Mouse (Mus musculus) embryonic facial prominence, embryonic 15.5 days (tissue): ENCODE data around the gene Pla2g2e. TPM values are rescaled to one million over a fixed set of nuclear protein-coding genes. Genes with fewer than 3 reads are reported as not detected.
"Not testable (repeated sequence)": the region's sequence is repeated elsewhere in the genome, so short reads cannot be mapped to it uniquely, and the experiment has no call there.

Experiments used
- ATAC-seq: fragments of 200-750 bp; cut with Nextera tagmentation; 2 replicates; pipeline ENCODE4 v1.8.0; 2017; ENCODE audit warnings: low read depth, moderate TSS enrichment; ENCODE audit not compliant: insufficient number of reproducible peaks, low FRiP score, low TSS enrichment
- H3K27ac ChIP-seq: fragments of 300-500 bp; sonication (generic); replicated peaks from 2 replicates; pipeline ENCODE4 v1.5.1; 2015; ENCODE audit warnings: mild to moderate bottlenecking, inconsistent platforms
- H3K27me3 ChIP-seq: fragments of 300-500 bp; sonication (generic); 2 replicates; pipeline ENCODE4 v1.6.1; 2015; ENCODE audit warnings: inconsistent platforms
- H3K36me3 ChIP-seq: fragments of 300-500 bp; sonication (generic); 2 replicates; pipeline ENCODE4 v1.6.1; 2015; ENCODE audit warnings: mild to moderate bottlenecking, inconsistent platforms
- H3K4me1 ChIP-seq: fragments of 300-500 bp; sonication (generic); 2 replicates; pipeline ENCODE4 v1.6.1; 2015; ENCODE audit warnings: inconsistent platforms
- H3K4me2 ChIP-seq: fragments of 300-500 bp; sonication (generic); replicated peaks from 2 replicates; pipeline ENCODE4 v1.6.1; 2015; ENCODE audit warnings: mild to moderate bottlenecking, inconsistent platforms
- H3K4me3 ChIP-seq: fragments of 300-500 bp; sonication (generic); replicated peaks from 2 replicates; pipeline ENCODE4 v1.5.1; 2015; ENCODE audit warnings: mild to moderate bottlenecking, inconsistent platforms
- H3K9ac ChIP-seq: fragments of 300-500 bp; sonication (generic); 2 replicates; pipeline ENCODE4 v1.6.1; 2015; ENCODE audit warnings: inconsistent platforms
- H3K9me3 ChIP-seq: fragments of 300-500 bp; sonication (generic); replicated peaks from 2 replicates; pipeline ENCODE4 v1.6.1; 2016; ENCODE audit warnings: inconsistent platforms
- WGBS: fragments of 180-500 bp; shearing (Covaris S2); methylation state at CpG from one replicate; pipeline ENCODE4 v1.1.7; 2015; 5-methylcytosine and 5-hydroxymethylcytosine counted together
- polyA plus RNA-seq: library from polyadenylated mRNA; unstranded; fragments of >200 nt; fragmentation: Nextera tagmentation; extraction: Ambion mirVana; gene quantifications from 2 replicates; pipeline ENCODE4 v1.2.1, GENCODE M21; 2015

Gene Pla2g2e
- polyA plus RNA-seq, 1 experiment from 2014 or later, result 1.1 TPM

DNA sequence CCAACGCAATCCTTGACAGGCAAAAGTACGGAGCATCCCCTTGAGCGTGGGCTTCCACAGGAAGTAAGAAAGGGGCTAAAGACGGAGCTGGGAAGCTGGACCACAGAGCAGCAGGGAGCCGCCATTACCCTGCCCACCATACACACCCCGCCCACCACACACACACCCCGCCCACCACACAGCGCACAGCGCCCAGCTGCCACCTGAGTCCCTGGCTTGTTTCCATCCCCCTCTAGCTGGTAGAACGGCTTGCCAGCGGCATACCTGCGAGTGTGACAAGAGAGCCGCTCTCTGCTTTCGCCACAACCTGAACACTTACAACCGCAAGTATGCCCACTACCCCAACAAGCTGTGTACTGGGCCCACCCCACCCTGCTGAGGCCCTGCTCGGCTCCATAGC, 4.4 kb downstream of the Pla2g2e start:
- peak overlapping the region; percentile 40 for H3K4me2 ChIP-seq
- no peak overlapping the region; the same call in 1 of the 2 replicates for H3K4me3 ChIP-seq
- ATAC-seq, result no peak
- H3K27me3 ChIP-seq, result no peaks in the 10 kb centered on the region
- WGBS, result 9% methylated on average over 16 of the region's 16 CpGs
- no peak overlapping the region for H3K27ac ChIP-seq
- H3K4me1 ChIP-seq, result peaks cover 6% of the 10 kb centered on the region
- no peaks in the 10 kb centered on the region for H3K9me3 ChIP-seq
- no peaks in the 10 kb centered on the region for H3K36me3 ChIP-seq
- H3K9ac ChIP-seq, result no peak overlapping the region

DNA sequence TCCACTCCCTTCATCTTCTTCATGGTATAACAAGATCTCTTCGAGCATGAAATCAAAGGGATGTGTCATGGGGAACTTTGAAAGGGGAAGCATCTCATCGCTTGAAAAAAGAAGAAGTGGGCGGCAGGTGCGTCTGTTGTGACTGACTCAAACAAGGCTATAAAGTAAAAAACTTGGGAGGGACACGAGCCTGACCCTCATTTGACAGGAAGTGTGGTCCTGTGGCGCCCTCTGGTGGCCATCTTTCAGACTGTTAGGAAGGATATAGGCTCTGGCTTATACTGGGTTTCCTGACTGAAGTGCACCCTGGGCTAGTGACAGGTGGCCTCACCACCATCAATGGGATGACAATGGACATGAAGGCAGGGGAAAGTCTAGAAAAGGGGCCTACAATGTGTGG, 6.5 kb downstream of the Pla2g2e start:
- no peaks in the 10 kb centered on the region for H3K36me3 ChIP-seq
- WGBS, result 12% methylated on average over 6 of the region's 6 CpGs
- H3K9me3 ChIP-seq, result no peaks in the 10 kb centered on the region
- H3K4me2 ChIP-seq, result no peak overlapping the region
- no peak overlapping the region for H3K27ac ChIP-seq
- peaks cover 6% of the 10 kb centered on the region for H3K4me1 ChIP-seq
- H3K27me3 ChIP-seq, result no peaks in the 10 kb centered on the region
- no peak for ATAC-seq
- H3K9ac ChIP-seq, result no peak overlapping the region
- H3K4me3 ChIP-seq, result no peak overlapping the region

DNA sequence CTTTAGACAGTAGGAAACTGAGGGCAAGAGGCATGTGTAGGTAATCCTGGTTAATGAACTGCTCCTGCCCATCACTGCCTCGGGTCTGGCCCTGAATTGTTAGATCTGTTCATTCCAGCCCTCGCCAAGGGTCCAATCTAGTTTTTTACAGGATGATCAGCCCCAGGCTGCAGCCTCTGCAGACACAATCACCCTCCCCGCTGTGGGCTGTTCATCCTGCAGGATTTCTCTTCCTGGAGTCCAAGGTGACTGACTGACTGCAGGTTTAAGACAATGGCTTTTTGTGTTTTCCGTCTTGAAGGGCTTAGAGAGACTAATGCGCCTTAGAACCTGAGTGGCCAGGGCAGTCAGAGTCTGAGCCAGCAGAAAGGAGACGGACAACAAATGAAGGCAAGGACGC, 11.4 kb downstream of the Pla2g2e start:
- ATAC-seq, result no peak
- Histone ChIP-seq H3K4me2 (no peak overlapping the region), H3K9ac (no peak overlapping the region), H3K4me1 (no peaks in the 10 kb centered on the region), H3K4me3 (no peak overlapping the region), H3K36me3 (peaks cover 6% of the 10 kb centered on the region; the same call in 1 of the 2 replicates), H3K27ac (no peak overlapping the region), H3K9me3 (no peaks in the 10 kb centered on the region), H3K27me3 (no peaks in the 10 kb centered on the region)
- 39% methylated on average over 7 of the region's 7 CpGs for WGBS

DNA sequence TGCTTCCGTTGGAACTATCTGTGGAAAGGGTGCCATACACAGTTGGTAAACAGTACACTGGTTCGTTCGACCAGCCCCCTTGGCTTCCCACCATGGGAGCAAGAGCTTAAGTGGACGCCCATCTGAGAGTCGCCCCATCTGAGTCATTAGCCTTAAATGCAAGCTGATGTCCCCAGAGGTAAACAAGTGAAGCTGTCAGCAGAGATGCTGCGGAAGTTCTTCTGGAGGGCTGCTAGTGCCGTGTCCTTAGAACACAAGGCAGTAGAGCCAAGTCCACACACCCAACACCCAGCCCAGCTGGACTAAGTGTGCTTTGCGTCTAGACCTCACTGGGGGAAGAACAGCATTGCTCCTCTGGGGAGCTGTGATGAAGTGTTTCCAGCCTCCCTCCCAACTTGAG, 11.9 kb downstream of the Pla2g2e start:
- no peak overlapping the region for H3K4me3 ChIP-seq
- H3K9ac ChIP-seq, result no peak overlapping the region
- H3K9me3 ChIP-seq, result no peaks in the 10 kb centered on the region
- no peaks in the 10 kb centered on the region for H3K27me3 ChIP-seq
- H3K4me1 ChIP-seq, result no peaks in the 10 kb centered on the region
- H3K4me2 ChIP-seq, result no peak overlapping the region
- 68% methylated on average over 8 of the region's 8 CpGs for WGBS
- ATAC-seq, result no peak
- no peak overlapping the region for H3K27ac ChIP-seq
- H3K36me3 ChIP-seq, result peaks cover 8% of the 10 kb centered on the region

DNA sequence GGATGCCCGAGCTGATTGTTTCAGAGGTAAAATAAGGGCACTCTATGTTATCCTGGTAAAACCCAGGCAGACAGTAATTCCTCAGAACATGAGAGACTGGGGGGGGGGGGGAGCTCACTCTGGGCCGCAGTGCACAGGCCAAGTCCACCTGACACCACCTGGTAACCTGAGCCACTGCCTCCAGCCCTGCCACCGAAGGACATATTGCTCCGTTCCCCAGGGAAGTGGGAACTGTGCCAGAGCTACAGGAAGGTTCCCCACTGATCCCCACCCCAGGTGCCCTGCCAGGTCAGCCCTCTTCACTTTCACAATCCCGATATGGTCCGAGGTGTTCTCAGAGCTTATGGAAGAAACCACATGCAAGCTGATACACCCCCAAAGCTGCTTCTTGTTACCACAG, 14.9 kb downstream of the Pla2g2e start:
- peak; percentile 53; the same call in 1 of the 2 replicates for ATAC-seq
- WGBS, result 69% methylated on average over 6 of the region's 6 CpGs
- H3K36me3 ChIP-seq, result peaks cover 35% of the 10 kb centered on the region
- no peak overlapping the region for H3K9ac ChIP-seq
- H3K4me3 ChIP-seq, result no peak overlapping the region
- no peaks in the 10 kb centered on the region for H3K9me3 ChIP-seq
- no peak overlapping the region for H3K27ac ChIP-seq
- no peak overlapping the region for H3K4me2 ChIP-seq
- H3K27me3 ChIP-seq, result no peaks in the 10 kb centered on the region
- H3K4me1 ChIP-seq, result no peaks in the 10 kb centered on the region

- H3K9ac ChIP-seq, H3K9me3 ChIP-seq, ATAC-seq, H3K27me3 ChIP-seq, H3K4me3 ChIP-seq, H3K27ac ChIP-seq, H3K4me1 ChIP-seq, H3K4me2 ChIP-seq: not testable (repeated sequence)
- peaks cover 44% of the 10 kb centered on the region for H3K36me3 ChIP-seq
- 89% methylated on average over 11 of the region's 11 CpGs for WGBS
Measured at GRCm38 (mm10) chr4:138893789-138894188, 16.0 kb downstream of the Pla2g2e start.

GRCm38 (mm10) chr4:138899361-138899760, 21.6 kb downstream of the Pla2g2e start:
- Histone ChIP-seq H3K4me2 (no peak overlapping the region), H3K9ac (no peak overlapping the region), H3K36me3 (peaks cover 79% of the 10 kb centered on the region), H3K27ac (no peak overlapping the region), H3K9me3 (no peaks in the 10 kb centered on the region), H3K27me3 (no peaks in the 10 kb centered on the region), H3K4me3 (no peak overlapping the region), H3K4me1 (0 out of 2 replicates have a peak, but pooled peaks cover 5% of the 10 kb centered on the region)
- ATAC-seq, result no peak
- WGBS, result 80% methylated on average over 7 of the region's 7 CpGs

GRCm38 (mm10) chr4:138905624-138906337, 28.0 kb downstream of the Pla2g2e start:
- no peak overlapping the region for H3K4me3 ChIP-seq
- no peak overlapping the region for H3K4me2 ChIP-seq
- no peaks in the 10 kb centered on the region for H3K9me3 ChIP-seq
- WGBS, result 94% methylated on average over 18 of the region's 18 CpGs
- peaks cover 71% of the 10 kb centered on the region for H3K36me3 ChIP-seq
- H3K9ac ChIP-seq, result no peak overlapping the region
- no peaks in the 10 kb centered on the region for H3K27me3 ChIP-seq
- H3K27ac ChIP-seq, result no peak overlapping the region
- no peak for ATAC-seq
- H3K4me1 ChIP-seq, result 0 out of 2 replicates have a peak, but pooled peaks cover 3% of the 10 kb centered on the region

GRCm38 (mm10) chr4:138913141-138913787, 35.5 kb downstream of the Pla2g2e start:
- no peak overlapping the region for H3K27ac ChIP-seq
- no peaks in the 10 kb centered on the region for H3K9me3 ChIP-seq
- peaks cover 12% of the 10 kb centered on the region for H3K4me1 ChIP-seq
- WGBS, result under 1% methylated on average over 51 of the region's 52 CpGs
- peak; percentile 3; the same call in 1 of the 2 replicates for ATAC-seq
- no peaks in the 10 kb centered on the region for H3K27me3 ChIP-seq
- peak overlapping the region; percentile 58 for H3K9ac ChIP-seq
- peak overlapping the region; percentile 85 for H3K4me2 ChIP-seq
- H3K4me3 ChIP-seq, result peak overlapping the region; percentile 83
- H3K36me3 ChIP-seq, result peaks cover 7% of the 10 kb centered on the region; the same call in 1 of the 2 replicates

- Histone ChIP-seq H3K4me3 (peak within 1 kb of the TSS; percentile 83), H3K9me3 (no peaks in the 10 kb centered on the region), H3K27ac (no peak within 1 kb of the TSS), H3K27me3 (no peaks in the 10 kb centered on the region), H3K9ac (peak within 1 kb of the TSS; percentile 58), H3K36me3 (peaks cover 6% of the 10 kb centered on the region; the same call in 1 of the 2 replicates), H3K4me1 (peaks cover 12% of the 10 kb centered on the region), H3K4me2 (peak within 1 kb of the TSS; percentile 85)
- 2% methylated on average over 39 of the region's 39 CpGs for WGBS
- ATAC-seq, result peak; percentile 95
Measured at GRCm38 (mm10) chr4:138913797-138914196, 36.1 kb downstream of the Pla2g2e start, which contains the start of gene Otud3. Gene Otud3, minus strand, starts transcription at chr4:138913945.

GRCm38 (mm10) chr4:138917282-138917681, 39.5 kb downstream of the Pla2g2e start:
- Histone ChIP-seq H3K9me3 (no peaks in the 10 kb centered on the region), H3K36me3 (no peaks in the 10 kb centered on the region), H3K4me3 (no peak overlapping the region), H3K4me1 (peaks cover 9% of the 10 kb centered on the region), H3K9ac (no peak overlapping the region), H3K27me3 (no peaks in the 10 kb centered on the region), H3K4me2 (no peak overlapping the region), H3K27ac (no peak overlapping the region)
- 86% methylated on average over 9 of the region's 9 CpGs for WGBS
- no peak for ATAC-seq
